14 mouse cellular contexts compared by ENCODE assay signal in the genomic region with DNA sequence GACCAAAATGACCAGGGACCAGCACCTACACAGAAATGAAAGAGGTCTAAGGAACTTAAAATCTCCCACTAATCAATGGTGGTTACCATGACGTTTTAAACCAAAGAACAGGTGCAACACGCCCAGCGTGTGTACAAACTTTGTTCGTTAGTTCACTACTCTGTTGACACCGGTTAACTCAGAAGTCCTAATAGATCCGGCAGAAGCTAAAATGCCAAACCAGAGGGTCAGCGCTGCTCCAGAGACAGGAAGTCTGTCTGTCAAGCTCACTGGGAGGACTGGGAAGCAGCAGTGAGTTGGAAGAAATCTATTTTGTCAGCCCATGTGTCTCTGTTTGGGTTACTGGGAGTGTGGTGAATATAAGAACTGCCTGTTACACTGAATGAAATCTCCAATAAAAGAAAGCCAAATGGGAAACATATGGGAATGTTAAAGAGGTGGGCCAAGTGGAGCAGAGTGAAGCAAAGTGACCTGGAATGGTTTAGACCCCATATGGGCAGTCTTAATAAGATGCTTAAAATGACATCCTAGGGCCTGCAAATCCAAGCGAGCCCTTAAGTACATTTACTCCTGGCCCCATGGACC.
DNase-seq lines count a peak whose midpoint lies in the region; ATAC-seq and TF ChIP-seq lines count a peak whose summit lies in the region.
"Had no signal": no experiment of that assay in that cellular context is flagged by ENCODE, and none has a peak within 500 bp of the region (broad histone marks: within the 10 kb centered on the region; RNA-seq: fewer than 3 reads in every experiment).

No protein-coding gene starts in this region.

- no peak overlapping the region for H3K4me2 ChIP-seq in forebrain, embryonic 13.5 days
- no peak overlapping the region for H3K4me2 ChIP-seq in forebrain, embryonic 12.5 days
- peak overlapping the region; percentile 49 for H3K4me2 ChIP-seq in limb, embryonic 12.5 days
- H3K4me2 ChIP-seq in kidney, embryonic 16.5 days (replicated peaks; ENCODE audit: low read depth, low read length), result no peak overlapping the region
- H3K4me2 ChIP-seq in midbrain, embryonic 11.5 days, result no peak overlapping the region
- H3K4me2 ChIP-seq: hindbrain, embryonic 14.5 days had no signal

- no peak overlapping the region for H3K27ac ChIP-seq in forebrain, embryonic 13.5 days
- H3K27ac ChIP-seq in forebrain, embryonic 12.5 days, result no peak overlapping the region
- peak overlapping the region; percentile 72 for H3K27ac ChIP-seq in limb, embryonic 12.5 days
- no peak overlapping the region for H3K27ac ChIP-seq in kidney, adult 2 months (ENCODE audit: insufficient read depth, low read depth, low read length)
- H3K27ac ChIP-seq in kidney, embryonic 16.5 days (ENCODE audit: low read length), result no peak overlapping the region
- no peak overlapping the region for H3K27ac ChIP-seq in midbrain, embryonic 11.5 days (ENCODE audit: low read depth, low read length)
- H3K27ac ChIP-seq: heart, adult 2 months; hindbrain, embryonic 14.5 days had no signal

- H3K9me3 ChIP-seq in forebrain, embryonic 13.5 days (replicated peaks), result no peaks in the 10 kb centered on the region
- H3K9me3 ChIP-seq in forebrain, embryonic 12.5 days, result no peaks in the 10 kb centered on the region
- no peaks in the 10 kb centered on the region for H3K9me3 ChIP-seq in limb, embryonic 12.5 days
- H3K9me3 ChIP-seq in kidney, embryonic 16.5 days (ENCODE audit: low read length), result no peaks in the 10 kb centered on the region
- no peaks in the 10 kb centered on the region for H3K9me3 ChIP-seq in midbrain, embryonic 11.5 days (ENCODE audit: control insufficient read depth, low read length)

- peak; percentile 67 for ATAC-seq in forebrain, embryonic 13.5 days
- ATAC-seq in forebrain, embryonic 12.5 days (ENCODE audit: low FRiP score), result no peak
- ATAC-seq in limb, embryonic 12.5 days (ENCODE audit: insufficient number of reproducible peaks, insufficient read depth, low FRiP score, low TSS enrichment, low read depth), result peak; percentile 76; the same call in 1 of the 2 replicates
- ATAC-seq in kidney, embryonic 16.5 days (ENCODE audit: low FRiP score, low TSS enrichment), result no peak
- ATAC-seq in midbrain, embryonic 11.5 days (ENCODE audit: low FRiP score), result no peak

- DNase-seq in brain, adult 2 months (ENCODE audit: low read depth, low spot score), result peak; percentile 77
- DNase-seq in cerebellum, postnatal 36 days, result peak; percentile 30 to 47
- DNase-seq in kidney, adult 2 months, result no peak
- no peak for DNase-seq in midbrain, embryonic 11.5 days (ENCODE audit: low spot score, missing footprints)
- DNase-seq: adrenal gland, postnatal 10 days; heart, adult 2 months; kidney, adult 18-20 months; lung, adult 2 months; thymus, adult 2 months had no signal

- H3K4me3 ChIP-seq in forebrain, embryonic 13.5 days, result no peak overlapping the region
- no peak overlapping the region for H3K4me3 ChIP-seq in forebrain, embryonic 12.5 days (replicated peaks)
- H3K4me3 ChIP-seq in limb, embryonic 12.5 days (replicated peaks), result no peak overlapping the region
- no peak overlapping the region for H3K4me3 ChIP-seq in kidney, adult 2 months (ENCODE audit: insufficient read depth, low read depth, low read length)
- H3K4me3 ChIP-seq in kidney, embryonic 16.5 days (ENCODE audit: low read length), result no peak overlapping the region
- no peak overlapping the region for H3K4me3 ChIP-seq in midbrain, embryonic 11.5 days (ENCODE audit: low read depth, low read length)
- H3K4me3 ChIP-seq: heart, adult 2 months had no signal

- no peaks in the 10 kb centered on the region for H3K27me3 ChIP-seq in forebrain, embryonic 13.5 days
- H3K27me3 ChIP-seq in forebrain, embryonic 12.5 days, result no peaks in the 10 kb centered on the region
- H3K27me3 ChIP-seq in limb, embryonic 12.5 days, result peaks cover 18% of the 10 kb centered on the region
- no peaks in the 10 kb centered on the region for H3K27me3 ChIP-seq in kidney, adult 2 months (replicated peaks; ENCODE audit: control insufficient read depth, insufficient read depth, low read length)
- no peaks in the 10 kb centered on the region for H3K27me3 ChIP-seq in kidney, embryonic 16.5 days (ENCODE audit: insufficient read depth, low read length)
- no peaks in the 10 kb centered on the region for H3K27me3 ChIP-seq in midbrain, embryonic 11.5 days (ENCODE audit: control insufficient read depth, insufficient read depth, low read length)

- TF ChIP-seq CTCF in kidney, adult 2 months (conservative IDR thresholded peaks at IDR 0.05; ENCODE audit: insufficient read depth, insufficient read length, low read depth, low read length), result no peak

- no peaks in the 10 kb centered on the region for H3K36me3 ChIP-seq in forebrain, embryonic 13.5 days (ENCODE audit: poor library complexity, severe bottlenecking)
- H3K36me3 ChIP-seq in forebrain, embryonic 12.5 days (replicated peaks), result no peaks in the 10 kb centered on the region
- H3K36me3 ChIP-seq in limb, embryonic 12.5 days, result no peaks in the 10 kb centered on the region
- H3K36me3 ChIP-seq in kidney, adult 2 months (ENCODE audit: control insufficient read depth, insufficient read depth, low read length), result no peaks in the 10 kb centered on the region
- no peaks in the 10 kb centered on the region for H3K36me3 ChIP-seq in kidney, embryonic 16.5 days (ENCODE audit: insufficient read depth, low read length)
- H3K36me3 ChIP-seq in midbrain, embryonic 11.5 days (ENCODE audit: control insufficient read depth, insufficient read depth, low read length), result no peaks in the 10 kb centered on the region

- TF ChIP-seq POLR2A in kidney, adult 2 months (IDR thresholded peaks at IDR 0.05; ENCODE audit: low read depth, low read length), result no peak

- WGBS in forebrain, embryonic 13.5 days, result 50% methylated on average over 8 of the region's 8 CpGs
- 54% methylated on average over 8 of the region's 8 CpGs for WGBS in forebrain, embryonic 12.5 days
- WGBS in limb, embryonic 12.5 days, result 10% methylated on average over 8 of the region's 8 CpGs
- 79% methylated on average over 8 of the region's 8 CpGs for WGBS in kidney, adult 2 months
- 77% methylated on average over 8 of the region's 8 CpGs for WGBS in kidney, embryonic 16.5 days
- WGBS in midbrain, embryonic 11.5 days, result 76% methylated on average over 8 of the region's 8 CpGs

- no peak overlapping the region for H3K9ac ChIP-seq in forebrain, embryonic 13.5 days
- no peak overlapping the region for H3K9ac ChIP-seq in forebrain, embryonic 12.5 days
- H3K9ac ChIP-seq in limb, embryonic 12.5 days (replicated peaks), result no peak overlapping the region
- no peak overlapping the region for H3K9ac ChIP-seq in kidney, embryonic 16.5 days (replicated peaks; ENCODE audit: low read length)
- no peak overlapping the region for H3K9ac ChIP-seq in midbrain, embryonic 11.5 days (ENCODE audit: low read length)
- H3K9ac ChIP-seq: hindbrain, embryonic 14.5 days had no signal

- peaks cover 26% of the 10 kb centered on the region for H3K4me1 ChIP-seq in forebrain, embryonic 13.5 days
- peaks cover 10% of the 10 kb centered on the region; the same call in 1 of the 2 replicates for H3K4me1 ChIP-seq in forebrain, embryonic 12.5 days
- H3K4me1 ChIP-seq in limb, embryonic 12.5 days (replicated peaks), result peaks cover 51% of the 10 kb centered on the region
- H3K4me1 ChIP-seq in kidney, adult 2 months (ENCODE audit: control insufficient read depth, insufficient read depth, low read length), result peaks cover 7% of the 10 kb centered on the region; the same call in 1 of the 2 replicates
- 0 out of 2 replicates have a peak, but pooled peaks cover 6% of the 10 kb centered on the region for H3K4me1 ChIP-seq in kidney, embryonic 16.5 days (ENCODE audit: insufficient read depth, low read length)
- no peaks in the 10 kb centered on the region for H3K4me1 ChIP-seq in midbrain, embryonic 11.5 days (ENCODE audit: control insufficient read depth, insufficient read depth, low read length)

Comparison
In these comparisons a context has a peak if more than half of its experiments do, and no peak if none do; other contexts are left out.
1. ATAC-seq: peak in forebrain, embryonic 13.5 days (single experiment) and limb, embryonic 12.5 days (single experiment); none in forebrain, embryonic 12.5 days (single experiment), kidney, embryonic 16.5 days (single experiment) and midbrain, embryonic 11.5 days (single experiment).
2. DNase-seq: peak in brain, adult 2 months (single experiment) and cerebellum, postnatal 36 days (2 of 2); none in kidney, adult 2 months (single experiment) and midbrain, embryonic 11.5 days (single experiment).